Mouse (Mus musculus): ENCODE results near the gene Sgo2a.

GRCm38 (mm10) chr1:57955774-57956173, 40.0 kb upstream of the Sgo2a start:
- TF ChIP-seq CTCF (IDR thresholded peaks at IDR 0.05; ENCODE audit: borderline replicate concordance, insufficient read depth, low read depth, low read length) (no peak), POLR2A (IDR thresholded peaks at IDR 0.05; ENCODE audit: borderline replicate concordance, insufficient read depth, low read length) (no peak)

Measured in cerebellum, adult 2 months (tissue).